Mouse (Mus musculus): ENCODE measurements around the gene Mapk1ip1l.

GRCm38 (mm10) chr14:47350974-47351373 lies 52.9 kb downstream of the Mapk1ip1l start:
- TF ChIP-seq POLR2A (IDR thresholded peaks at IDR 0.05; ENCODE audit: insufficient read length, low read depth) (no peak), REST (IDR thresholded peaks at IDR 0.05; ENCODE audit: insufficient read depth, insufficient read length) (no peak), POLR2AphosphoS2 (IDR thresholded peaks at IDR 0.05; ENCODE audit: insufficient read length, low read depth) (no peak), MAX (IDR thresholded peaks at IDR 0.05; ENCODE audit: low read depth) (no peak), MYOD1 (IDR thresholded peaks at IDR 0.05; ENCODE audit: control insufficient read depth in 1 of 3, insufficient read length in 2 of 3, low read depth in 2 of 3) (peak in 1 of 3 experiments; percentile 16), E2F4 (IDR thresholded peaks at IDR 0.05; ENCODE audit: insufficient read depth) (no peak), TCF3 (IDR thresholded peaks at IDR 0.05; ENCODE audit: insufficient read length, low read depth) (no peak)
